Mouse (Mus musculus): ENCODE results near the gene Smim12.

Gene Smim12

DNA sequence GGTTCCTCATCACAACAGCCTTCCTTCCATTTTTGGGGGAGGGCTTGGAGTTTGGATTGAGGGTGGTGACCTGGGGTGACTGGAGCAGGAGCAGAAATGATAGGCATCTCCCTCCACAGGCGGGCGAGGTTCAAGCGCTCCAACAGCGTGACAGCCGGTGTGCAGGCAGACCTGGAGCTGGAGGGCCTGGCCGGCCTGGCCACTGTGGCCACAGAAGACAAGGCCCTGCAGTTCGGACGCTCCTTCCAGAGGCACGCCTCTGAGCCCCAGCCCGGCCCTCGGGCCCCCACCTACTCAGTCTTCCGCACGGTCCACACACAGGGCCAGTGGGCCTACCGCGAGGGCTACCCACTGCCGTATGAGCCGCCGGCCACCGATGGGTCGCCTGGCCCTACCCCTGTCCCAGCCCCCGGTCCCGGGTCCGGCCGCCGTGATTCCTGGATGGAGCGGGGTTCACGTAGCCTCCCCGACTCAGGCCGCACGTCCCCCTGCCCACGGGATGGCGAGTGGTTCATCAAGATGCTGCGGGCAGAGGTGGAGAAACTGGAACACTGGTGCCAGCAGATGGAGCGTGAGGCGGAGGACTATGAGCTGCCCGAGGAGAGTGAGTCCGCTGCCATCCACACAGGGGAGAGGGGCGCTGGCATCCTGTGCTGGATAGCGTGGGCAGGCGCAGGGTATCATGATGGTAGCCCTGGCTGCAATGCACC is 10.0 kb upstream of the Smim12 start:
- DNase-seq (ENCODE audit: extremely low read depth, low read depth, low spot score): no peak

DNA sequence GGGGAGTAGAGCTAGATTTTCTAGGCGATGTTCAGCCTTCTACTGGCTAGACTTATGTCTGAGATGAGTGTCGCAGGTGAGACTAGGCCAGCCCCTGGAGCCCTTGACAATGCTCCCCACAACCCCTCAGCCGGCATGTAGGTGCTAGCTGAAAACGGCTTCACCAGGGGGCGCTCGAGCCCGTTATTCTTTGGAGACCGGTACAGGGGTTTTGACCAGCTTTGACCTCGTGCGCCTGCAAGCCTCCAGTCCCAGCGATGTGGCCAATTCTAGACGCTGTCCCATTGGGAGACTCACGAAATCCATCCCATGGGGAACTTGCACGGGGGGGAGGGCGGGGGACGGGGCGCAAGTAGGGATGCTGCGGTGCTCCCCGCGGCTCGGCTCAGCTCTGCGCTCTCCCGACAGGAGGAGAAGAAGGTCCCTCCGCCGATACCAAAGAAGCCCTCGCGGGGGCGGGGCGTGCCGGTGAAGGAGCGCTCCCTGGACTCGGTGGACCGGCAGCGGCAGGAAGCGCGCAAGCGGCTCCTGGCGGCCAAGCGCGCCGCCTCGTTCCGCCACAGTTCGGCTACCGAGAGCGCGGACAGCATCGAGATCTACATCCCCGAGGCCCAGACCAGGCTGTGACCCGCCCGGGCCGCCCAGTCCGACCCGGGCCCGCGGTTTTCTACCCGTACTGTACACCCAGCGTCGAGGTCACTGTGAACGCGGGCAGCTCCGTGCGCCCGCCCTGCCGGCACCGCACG is 7.7 kb upstream of the Smim12 start:
- DNase-seq (ENCODE audit: extremely low read depth, low read depth, low spot score): no peak

DNA sequence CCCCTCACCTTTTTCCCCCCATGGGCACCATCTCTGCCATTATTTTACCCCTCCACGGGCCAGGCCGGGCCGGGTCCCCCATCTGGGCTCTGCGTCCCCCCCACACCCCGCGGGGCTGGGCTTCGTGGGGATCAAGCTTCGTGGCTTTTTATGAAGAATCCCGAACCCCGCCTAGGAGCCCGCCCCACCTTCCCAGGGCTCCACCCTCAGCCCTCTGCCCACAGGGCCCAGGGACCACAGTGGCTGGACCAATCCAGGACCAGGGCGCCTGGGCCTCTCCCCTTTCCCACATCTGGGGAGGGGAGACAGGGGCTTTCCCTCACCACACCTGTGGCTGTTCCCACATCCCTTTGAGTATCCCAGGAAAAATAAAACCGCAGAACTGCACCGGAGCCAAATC is 7.0 kb upstream of the Smim12 start:
- no peak for DNase-seq (ENCODE audit: extremely low read depth, low read depth, low spot score)

DNA sequence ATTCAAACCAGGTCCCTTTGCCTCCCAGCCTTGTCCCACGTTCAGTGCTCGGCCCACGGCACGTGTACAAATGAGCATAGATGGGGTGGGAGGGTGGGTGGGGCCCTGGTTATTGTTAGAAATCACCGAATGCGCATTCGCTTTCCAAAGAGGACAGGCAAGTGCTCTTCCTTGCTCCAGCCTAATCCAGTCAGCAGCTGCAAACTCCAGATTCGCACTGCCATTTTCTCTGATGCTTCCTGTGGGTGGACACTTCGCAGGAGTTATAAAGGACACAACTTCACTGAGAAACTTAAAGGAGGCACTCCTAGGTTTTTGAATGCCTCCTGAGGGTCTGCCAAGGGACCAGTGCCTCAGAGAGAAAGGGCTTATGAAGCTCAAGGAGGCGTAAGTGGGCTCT is 6.3 kb upstream of the Smim12 start:
- DNase-seq (ENCODE audit: extremely low read depth, low read depth, low spot score): no peak

DNA sequence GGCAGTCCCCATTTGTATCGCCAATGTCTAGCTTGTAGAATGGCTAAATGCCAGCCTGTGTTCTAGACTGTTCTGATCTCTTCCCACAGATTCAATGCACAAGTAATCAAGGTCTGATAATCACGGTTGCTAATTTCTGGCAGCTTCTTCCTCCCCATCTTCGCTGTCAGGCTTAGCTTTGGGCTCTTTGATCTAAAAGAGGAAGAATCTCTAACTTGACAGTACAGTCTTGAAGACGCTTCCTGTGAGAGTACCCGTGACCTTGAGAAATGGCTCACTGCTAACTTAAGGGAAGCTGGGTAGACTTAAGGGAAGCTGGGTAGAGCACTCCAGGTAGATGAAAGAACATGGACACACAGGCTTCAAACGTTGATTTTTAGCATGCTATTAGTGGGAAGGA is 888 bp upstream of the Smim12 start:
- DNase-seq (ENCODE audit: extremely low read depth, low read depth, low spot score): no peak

DNA sequence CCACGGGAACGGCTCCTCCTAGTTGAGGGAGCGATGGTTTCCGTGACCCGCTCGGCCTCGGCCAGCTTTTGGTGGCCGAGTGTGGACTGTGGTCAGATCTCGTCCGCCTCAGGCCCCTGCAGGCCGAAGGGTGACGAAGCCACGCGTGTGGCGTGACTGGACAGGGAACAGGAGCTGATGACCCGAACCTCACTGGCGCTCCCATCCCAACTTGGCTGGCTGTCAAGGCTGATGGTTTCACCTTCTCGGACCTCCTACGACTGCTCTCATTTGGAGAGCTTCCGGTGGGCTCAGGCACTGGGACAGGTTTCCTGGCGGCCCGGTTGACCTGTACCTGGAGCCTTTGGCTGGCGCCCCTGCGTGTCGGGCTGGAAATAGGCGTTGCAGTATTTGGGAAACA is 369 bp downstream of the Smim12 start:
- DNase-seq (ENCODE audit: extremely low read depth, low read depth, low spot score): no peak

DNA sequence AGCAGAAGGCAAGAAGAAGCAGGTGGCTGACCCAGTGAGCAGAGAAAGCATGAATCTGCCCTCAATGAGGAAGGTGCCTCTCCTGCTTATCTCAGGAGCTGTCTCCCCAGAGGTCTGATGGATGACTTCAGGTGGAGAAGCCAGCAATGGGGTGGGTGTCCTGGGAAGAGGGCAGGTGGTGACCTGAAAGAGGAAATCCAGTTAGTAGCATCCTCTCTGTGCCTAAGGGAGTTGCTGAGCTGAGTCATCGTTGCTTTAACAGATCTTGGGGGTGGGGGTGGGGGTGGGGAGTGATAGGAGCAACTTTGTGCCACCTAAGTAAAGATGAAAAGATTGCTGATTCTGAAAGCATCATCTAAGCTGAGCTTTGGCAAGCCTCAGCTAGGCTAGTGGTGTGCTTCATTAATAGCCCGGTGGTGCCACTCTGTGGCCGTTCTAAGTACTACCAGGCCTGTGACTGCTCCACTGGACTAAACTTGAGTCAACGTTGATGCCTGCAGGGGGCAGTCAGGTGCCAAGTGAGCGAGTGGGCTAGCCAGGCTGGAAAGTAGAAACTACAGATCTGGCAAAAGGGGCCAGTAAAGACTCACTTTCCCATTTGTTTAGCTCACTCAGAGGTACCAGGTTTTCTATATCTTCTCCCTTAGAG is 6.2 kb downstream of the Smim12 start:
- DNase-seq (ENCODE audit: extremely low read depth, low read depth, low spot score): peak; percentile 26

DNA sequence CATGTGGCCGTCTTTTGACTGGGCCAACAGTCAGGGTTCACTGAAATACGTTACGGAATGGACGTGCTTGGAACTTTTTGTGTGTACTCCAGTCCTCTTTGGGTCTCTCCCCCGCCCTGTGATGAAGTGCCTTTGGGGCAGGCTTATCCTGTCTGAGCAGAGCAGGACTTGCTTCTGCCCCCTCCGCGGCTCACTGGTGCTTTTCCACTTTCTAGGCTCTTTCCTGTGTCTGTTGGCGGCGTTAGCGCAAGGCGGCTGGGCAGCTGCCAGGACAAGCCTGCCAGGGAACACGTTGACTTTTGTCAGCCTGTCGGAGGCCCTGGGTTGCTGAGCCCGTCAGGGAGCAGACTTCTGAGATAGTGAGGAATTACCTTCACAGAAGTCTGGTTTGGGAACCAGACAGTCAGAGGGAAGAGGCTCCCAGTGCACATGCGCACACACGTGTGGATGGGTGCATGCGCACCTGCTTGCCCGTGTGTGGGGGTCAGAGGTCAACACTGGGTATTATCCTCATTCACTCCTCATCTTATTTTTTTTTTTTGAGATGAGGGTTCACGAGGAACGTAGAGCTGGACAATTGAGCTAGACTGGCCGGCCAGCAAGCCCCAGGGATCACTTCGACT is 8.5 kb downstream of the Smim12 start:
- DNase-seq (ENCODE audit: extremely low read depth, low read depth, low spot score): peak; percentile 21

DNA sequence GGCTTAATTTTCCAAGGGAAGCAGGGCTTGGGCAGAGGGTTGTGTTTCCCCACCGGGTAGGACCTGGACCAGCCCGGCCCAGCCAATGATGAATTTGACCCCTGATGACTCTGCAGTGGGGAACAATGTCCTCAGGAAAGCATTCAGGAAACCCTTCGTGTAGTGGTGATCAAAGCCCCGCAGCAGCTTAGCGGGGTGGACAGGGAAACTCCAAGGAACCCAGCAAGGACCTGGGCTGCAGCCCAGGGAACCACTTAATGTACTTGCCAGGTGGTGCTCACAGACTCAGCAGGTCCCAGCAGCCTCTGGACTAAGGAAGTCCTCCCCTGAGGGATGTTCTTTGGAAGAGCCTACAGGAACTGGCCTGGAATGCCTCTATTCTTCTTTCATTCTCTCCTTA is 13.2 kb downstream of the Smim12 start:
- DNase-seq (ENCODE audit: extremely low read depth, low read depth, low spot score): no peak

DNA sequence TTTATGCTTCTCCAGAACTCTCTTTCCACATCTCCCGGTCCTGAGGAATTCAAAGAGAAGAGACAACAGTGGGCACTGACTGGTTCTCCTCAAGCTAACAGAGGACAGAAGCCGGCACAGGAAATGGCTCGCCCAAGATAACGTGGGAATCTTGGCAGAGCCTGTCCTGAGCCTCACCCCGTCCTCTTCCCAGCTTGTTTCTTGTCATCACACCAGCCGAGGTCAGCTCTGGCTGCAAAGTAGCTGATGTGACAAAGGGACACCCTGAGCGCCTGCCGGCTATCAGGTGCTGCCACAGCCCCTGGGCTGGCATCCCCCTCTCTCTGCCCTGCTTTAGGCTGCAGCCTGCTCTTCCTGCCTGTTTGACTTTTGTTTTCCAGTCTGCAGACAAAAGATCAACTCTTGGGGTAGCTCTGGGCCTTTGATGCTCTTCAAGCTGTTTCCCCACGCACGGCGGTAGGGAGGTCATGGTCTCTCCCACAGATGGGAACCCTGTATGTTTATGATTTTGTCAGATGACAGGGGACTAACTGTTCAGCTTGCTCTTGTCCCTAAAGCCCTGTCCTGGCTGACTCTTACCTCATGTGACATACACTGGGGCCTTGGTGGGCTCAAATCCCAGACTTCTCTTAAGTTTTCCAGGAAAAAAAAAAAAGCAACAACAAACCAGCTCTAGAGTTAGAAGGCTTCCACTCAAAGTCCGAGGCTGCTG is 14.8 kb downstream of the Smim12 start:
- DNase-seq (ENCODE audit: extremely low read depth, low read depth, low spot score): no peak

DNA sequence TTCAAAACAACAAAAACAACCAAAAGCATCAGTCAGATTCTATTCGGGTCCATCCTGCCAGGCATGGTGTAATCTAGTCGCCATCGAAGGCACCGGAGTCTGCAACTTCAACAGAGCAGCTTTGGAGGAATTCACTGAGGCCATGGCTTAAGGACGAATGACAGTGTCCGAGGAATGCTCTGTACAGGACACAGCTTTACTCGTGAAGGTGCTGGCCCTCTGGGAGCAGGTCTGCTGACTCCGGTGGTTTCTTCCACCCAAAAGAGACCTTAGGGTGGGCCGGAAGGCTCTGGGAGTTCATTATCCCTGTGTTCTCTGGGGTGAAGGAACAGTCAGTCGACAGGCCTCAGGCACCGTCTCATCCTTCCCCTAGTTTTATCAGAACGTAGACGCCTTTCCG is 18.0 kb downstream of the Smim12 start:
- no peak for DNase-seq (ENCODE audit: extremely low read depth, low read depth, low spot score)

DNA sequence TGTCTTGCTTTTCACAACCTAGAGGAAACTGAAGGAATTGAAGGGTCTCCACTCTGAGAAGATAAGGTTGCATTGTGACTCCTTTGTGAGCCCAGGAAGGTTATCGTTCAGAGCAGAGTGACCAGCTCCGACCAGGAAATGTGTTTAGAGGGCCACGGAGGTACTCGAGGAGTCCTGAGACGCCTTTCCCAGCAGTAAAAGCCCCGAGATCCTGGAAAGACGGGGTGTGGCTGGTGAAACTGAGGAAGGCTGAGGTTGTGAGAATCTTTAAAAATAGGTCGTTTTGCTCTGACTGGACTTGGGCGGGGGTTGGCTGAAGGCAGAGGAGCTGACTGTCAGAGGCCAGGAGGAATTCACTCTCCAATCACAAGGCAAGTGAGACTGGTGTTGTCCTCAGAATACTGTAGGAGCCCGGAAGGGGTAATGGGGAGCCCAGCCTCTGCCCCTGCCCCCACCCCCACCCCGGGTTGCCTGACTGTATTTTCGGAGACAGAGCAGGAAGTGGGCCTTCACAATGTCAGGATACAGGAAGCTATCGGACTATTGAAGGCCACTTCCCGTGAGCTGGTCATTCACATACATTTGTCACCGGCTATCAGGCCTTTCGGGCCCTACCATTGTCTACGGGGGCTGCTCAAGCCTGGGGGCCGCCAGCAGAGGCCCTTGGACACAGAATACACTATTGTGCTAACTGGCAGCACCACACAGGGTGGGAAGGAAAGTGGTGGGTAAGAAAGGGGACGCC is 20.0 kb downstream of the Smim12 start:
- DNase-seq (ENCODE audit: extremely low read depth, low read depth, low spot score): no peak

DNA sequence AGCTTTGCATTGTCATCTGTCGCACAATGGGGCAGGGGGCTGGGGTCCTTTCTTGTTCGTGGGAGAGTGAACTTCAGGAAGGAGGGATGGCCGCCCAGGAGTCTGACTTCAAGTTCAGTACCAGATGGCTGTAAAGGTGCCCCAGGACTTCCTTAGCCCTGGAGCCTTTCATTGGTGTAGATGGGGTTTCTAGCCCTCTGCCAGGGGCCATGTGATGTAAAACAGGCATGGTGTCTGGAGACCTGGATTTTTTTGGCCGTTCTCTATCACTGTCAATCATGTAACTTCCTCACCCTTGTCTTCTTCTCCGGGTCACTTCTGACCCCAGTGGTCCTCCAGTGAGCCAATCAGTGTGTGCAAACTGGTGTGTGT is 20.6 kb downstream of the Smim12 start:
- DNase-seq (ENCODE audit: extremely low read depth, low read depth, low spot score): no peak

DNA sequence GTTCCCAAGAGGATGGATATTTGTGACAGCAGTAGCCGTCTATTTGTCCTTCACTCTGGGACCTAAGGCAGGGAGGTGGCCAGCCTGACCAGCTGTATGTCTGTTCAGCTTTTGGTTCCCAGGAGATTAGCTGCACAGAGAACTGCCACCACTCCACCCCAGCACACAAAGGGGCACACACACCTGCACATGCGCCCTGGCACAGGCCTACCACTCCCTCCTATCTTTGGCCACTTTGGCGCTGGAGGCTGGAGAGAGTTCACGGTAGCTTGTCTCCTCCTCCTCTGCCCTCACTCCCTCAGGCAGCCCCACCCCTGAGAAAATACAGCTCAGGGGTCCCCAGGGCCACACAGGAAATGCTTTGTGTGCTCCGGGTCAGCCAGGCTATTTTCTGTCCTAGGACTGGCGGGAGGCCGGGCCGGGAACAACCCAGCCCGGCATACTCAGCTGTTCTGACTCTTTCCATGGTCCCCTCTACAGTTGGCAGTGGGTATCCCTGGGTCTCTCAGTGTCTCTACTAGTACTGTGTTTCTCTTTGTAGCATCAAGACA is 34.9 kb downstream of the Smim12 start:
- DNase-seq (ENCODE audit: extremely low read depth, low read depth, low spot score): no peak

DNA sequence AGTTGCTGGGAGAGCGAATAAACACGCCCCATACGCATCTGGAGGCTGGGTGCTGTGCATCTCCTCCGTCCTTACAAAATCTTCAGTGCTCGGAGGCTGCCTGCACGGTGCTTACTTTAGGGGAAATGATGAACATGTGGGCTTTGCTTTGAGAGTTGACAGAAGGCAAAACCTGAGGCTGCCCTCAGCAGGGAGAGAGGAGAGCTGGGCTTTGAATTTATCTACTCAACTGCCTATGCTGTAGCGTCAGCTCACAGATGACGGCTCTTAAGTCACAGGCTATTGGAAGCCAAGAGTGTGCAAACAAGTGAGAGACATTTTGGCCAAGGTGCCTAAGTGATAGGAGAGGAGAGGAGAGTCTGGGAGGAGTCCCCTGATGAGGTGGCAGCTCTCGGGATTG is 35.7 kb downstream of the Smim12 start:
- no peak for DNase-seq (ENCODE audit: extremely low read depth, low read depth, low spot score)

DNA sequence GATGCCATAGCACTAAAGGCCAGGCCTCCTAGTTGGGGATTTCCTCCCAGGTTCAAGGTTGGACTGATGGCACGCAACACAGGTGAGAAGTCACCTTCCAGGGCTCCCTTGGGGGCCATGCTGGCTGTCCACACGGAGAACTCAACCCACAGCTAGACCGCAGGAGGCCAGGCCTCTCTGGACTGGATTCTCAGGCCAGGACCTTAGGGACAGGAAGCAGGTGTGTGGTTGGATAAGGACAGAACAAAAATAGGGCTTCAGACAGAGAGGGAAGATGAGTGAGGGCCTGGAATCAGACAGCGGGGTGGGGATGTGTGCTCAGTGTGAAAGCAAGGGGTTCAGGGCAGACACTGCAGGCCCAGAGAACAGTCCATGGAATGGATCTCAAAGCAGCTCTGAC is 43.3 kb downstream of the Smim12 start:
- no peak for DNase-seq (ENCODE audit: extremely low read depth, low read depth, low spot score)

DNA sequence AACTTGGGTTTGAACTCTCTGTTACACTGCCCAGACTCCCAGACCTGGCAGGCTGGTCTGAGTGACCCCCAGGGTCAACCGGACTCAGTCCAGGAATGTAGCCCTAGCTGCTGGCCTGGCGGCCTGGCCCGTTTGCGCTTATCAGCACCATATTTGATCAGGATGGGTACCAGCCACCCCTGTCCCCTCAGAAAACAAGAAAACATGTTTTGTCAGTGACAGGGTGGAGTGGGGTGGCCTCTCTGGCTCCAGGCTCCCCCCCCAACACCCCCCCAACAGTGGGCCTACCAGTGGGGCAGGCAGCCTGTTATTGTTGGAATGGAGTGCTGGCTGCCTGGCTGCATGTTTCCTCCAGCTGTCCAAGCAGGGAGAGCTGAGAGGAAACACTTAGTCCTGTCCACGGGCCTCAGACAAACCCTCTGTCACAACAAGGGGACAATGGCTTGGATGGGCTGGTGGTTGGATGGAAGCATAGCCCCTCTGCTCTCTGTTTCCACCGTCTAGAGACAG is 45.5 kb downstream of the Smim12 start:
- DNase-seq (ENCODE audit: extremely low read depth, low read depth, low spot score): no peak

DNA sequence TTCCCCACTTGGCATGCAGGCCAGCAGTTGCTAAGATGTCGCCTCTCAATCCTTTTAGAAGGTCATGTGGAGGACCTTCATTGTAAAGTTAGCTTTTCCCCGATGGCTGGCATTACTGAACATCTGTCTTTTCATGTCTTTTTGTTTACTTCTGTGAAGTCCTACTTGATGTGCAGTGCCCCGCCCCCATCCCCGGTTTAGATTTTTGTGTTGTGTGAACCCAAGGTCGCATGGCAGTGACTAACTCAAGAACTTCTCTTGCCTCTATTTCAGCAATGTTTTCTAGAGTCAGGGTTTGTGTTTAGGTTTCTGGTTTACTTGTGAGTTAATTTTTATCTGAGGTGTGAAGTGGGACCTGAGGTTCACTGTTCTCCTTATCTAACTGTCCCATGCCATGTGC is 49.0 kb downstream of the Smim12 start:
- DNase-seq (ENCODE audit: extremely low read depth, low read depth, low spot score): no peak
